Mouse (Mus musculus): ENCODE results near the gene Pip5k1b. TPM values are rescaled to one million over a fixed set of nuclear protein-coding genes. Genes with fewer than 3 reads are reported as not detected.

The Pip5k1b gene
- polyA plus RNA-seq, 1 experiment, result 23.3 TPM

DNA sequence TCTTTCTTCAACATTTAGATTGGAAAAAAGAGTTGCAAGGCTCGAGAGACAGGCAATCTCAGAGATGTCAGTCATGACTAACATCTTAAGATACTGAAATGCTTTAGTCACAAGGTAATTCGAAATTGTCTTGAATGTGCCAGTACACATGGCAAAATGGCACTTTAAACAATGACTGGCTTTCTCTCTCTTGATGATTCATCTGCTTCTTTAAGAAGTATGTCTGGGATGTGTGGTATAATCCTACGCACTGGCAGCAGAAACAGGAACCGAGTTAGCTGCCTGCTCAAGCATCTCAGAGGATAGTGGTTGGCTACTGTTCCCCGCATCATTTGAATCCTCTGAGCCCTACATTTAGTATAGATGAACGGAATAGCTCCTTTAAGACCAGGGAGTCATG is 230.0 kb downstream of the Pip5k1b start:
- no peaks in the 10 kb centered on the region for H3K27me3 ChIP-seq (ENCODE audit: control insufficient read depth, insufficient read depth, low read length)
- H3K4me3 ChIP-seq (ENCODE audit: low read depth, low read length), result no peak overlapping the region
- WGBS, result 82% methylated on average over 6 of the region's 6 CpGs
- H3K27ac ChIP-seq (ENCODE audit: insufficient read depth, low read depth, low read length), result no peak overlapping the region
- H3K4me1 ChIP-seq (ENCODE audit: control insufficient read depth, insufficient read depth, insufficient read length, low read length), result peaks cover 6% of the 10 kb centered on the region; the same call in 1 of the 2 replicates
- peaks cover 9% of the 10 kb centered on the region for H3K36me3 ChIP-seq (ENCODE audit: control insufficient read depth, insufficient read depth, low read length)
- TF ChIP-seq POLR2A (IDR thresholded peaks at IDR 0.05; ENCODE audit: low read depth, low read length) (no peak), CTCF (IDR thresholded peaks at IDR 0.05; ENCODE audit: extremely low read depth, insufficient read length, insufficient replicate concordance, low read depth, low read length) (no peak)

GRCm38 (mm10) chr19:24323841-24324613 is 231.6 kb downstream of the Pip5k1b start:
- H3K4me1 ChIP-seq (ENCODE audit: control insufficient read depth, insufficient read depth, insufficient read length, low read length), result peaks cover 6% of the 10 kb centered on the region; the same call in 1 of the 2 replicates
- TF ChIP-seq CTCF (IDR thresholded peaks at IDR 0.05; ENCODE audit: extremely low read depth, insufficient read length, insufficient replicate concordance, low read depth, low read length) (no peak), POLR2A (IDR thresholded peaks at IDR 0.05; ENCODE audit: low read depth, low read length) (no peak)
- H3K36me3 ChIP-seq (ENCODE audit: control insufficient read depth, insufficient read depth, low read length), result peaks cover 7% of the 10 kb centered on the region; the same call in 1 of the 2 replicates
- H3K27me3 ChIP-seq (ENCODE audit: control insufficient read depth, insufficient read depth, low read length), result no peaks in the 10 kb centered on the region
- no peak overlapping the region for H3K27ac ChIP-seq (ENCODE audit: insufficient read depth, low read depth, low read length)
- H3K4me3 ChIP-seq (ENCODE audit: low read depth, low read length), result no peak overlapping the region
- 29% methylated on average over 10 of the region's 10 CpGs for WGBS

DNA sequence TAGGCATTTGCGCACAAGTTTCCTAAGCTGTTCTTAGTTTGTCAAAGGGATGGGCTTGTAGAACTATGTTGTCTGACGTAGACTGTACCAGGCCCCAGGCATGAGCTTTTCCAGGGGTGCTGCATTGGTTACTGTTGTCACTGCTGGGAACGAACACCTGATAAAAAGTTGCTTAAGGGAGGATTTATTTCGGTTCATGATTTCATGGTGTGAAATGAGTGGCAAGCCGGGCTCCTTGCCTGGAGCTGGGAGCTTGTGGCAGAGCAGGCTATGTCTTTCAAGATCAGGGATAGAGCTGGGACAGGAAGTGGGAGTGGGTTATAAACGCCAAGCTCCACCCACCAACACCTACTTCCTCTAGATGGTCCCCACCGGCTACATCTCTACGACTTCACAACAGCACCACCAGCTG is 233.8 kb downstream of the Pip5k1b start:
- H3K36me3 ChIP-seq (ENCODE audit: control insufficient read depth, insufficient read depth, low read length), result peaks cover 7% of the 10 kb centered on the region; the same call in 1 of the 2 replicates
- WGBS, result 91% methylated on average over 8 of the region's 8 CpGs
- no peaks in the 10 kb centered on the region for H3K27me3 ChIP-seq (ENCODE audit: control insufficient read depth, insufficient read depth, low read length)
- no peak for TF ChIP-seq POLR2A (IDR thresholded peaks at IDR 0.05; ENCODE audit: low read depth, low read length)
- TF ChIP-seq CTCF (IDR thresholded peaks at IDR 0.05; ENCODE audit: extremely low read depth, insufficient read length, insufficient replicate concordance, low read depth, low read length), result no peak
- H3K4me3 ChIP-seq (ENCODE audit: low read depth, low read length), result no peak overlapping the region
- H3K4me1 ChIP-seq (ENCODE audit: control insufficient read depth, insufficient read depth, insufficient read length, low read length), result peaks cover 6% of the 10 kb centered on the region; the same call in 1 of the 2 replicates
- H3K27ac ChIP-seq (ENCODE audit: insufficient read depth, low read depth, low read length), result no peak overlapping the region

DNA sequence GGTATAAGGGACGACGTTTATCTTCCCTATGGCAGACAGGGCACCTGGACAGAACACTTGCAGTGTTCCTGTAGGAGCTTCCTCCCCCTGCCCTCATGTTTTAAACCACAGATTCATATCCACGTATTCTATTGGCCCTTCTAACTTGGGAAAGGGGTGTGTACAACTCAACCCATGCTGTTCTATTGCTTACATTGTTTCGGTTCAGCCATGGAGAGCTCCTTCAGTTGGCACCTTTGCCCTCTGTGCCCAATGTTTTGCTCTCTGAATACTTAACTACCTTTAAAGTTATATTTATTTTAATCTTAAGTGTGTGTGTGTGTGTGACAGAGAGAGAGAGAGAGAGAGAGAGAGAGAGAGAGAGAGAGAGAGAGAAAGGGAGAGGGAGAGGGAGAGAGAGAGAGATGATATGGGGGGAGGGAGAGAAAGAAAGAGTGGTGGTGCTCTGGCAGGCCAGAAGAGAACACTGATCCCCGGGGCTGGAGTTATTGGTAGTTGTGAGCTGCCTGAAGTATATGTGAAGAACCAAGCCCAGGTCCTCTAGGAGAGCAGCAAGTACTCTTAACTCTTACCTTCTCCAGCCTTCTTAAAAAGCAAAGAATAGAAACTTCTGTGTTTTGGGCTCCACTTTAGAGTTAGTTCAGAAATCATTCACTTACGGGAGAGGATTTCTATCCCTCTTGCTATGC is 234.3 kb downstream of the Pip5k1b start:
- Histone ChIP-seq H3K4me1 (ENCODE audit: control insufficient read depth, insufficient read depth, insufficient read length, low read length) (peaks cover 7% of the 10 kb centered on the region; the same call in 1 of the 2 replicates), H3K27ac (ENCODE audit: insufficient read depth, low read depth, low read length) (no peak overlapping the region), H3K4me3 (ENCODE audit: low read depth, low read length) (no peak overlapping the region), H3K36me3 (ENCODE audit: control insufficient read depth, insufficient read depth, low read length) (peaks cover 7% of the 10 kb centered on the region; the same call in 1 of the 2 replicates), H3K27me3 (ENCODE audit: control insufficient read depth, insufficient read depth, low read length) (no peaks in the 10 kb centered on the region)
- 76% methylated on average over 6 of the region's 6 CpGs for WGBS
- TF ChIP-seq CTCF (IDR thresholded peaks at IDR 0.05; ENCODE audit: extremely low read depth, insufficient read length, insufficient replicate concordance, low read depth, low read length) (no peak), POLR2A (IDR thresholded peaks at IDR 0.05; ENCODE audit: low read depth, low read length) (no peak)

- Histone ChIP-seq H3K27ac (ENCODE audit: insufficient read depth, low read depth, low read length) (no peak overlapping the region), H3K27me3 (ENCODE audit: control insufficient read depth, insufficient read depth, low read length) (no peaks in the 10 kb centered on the region), H3K4me3 (ENCODE audit: low read depth, low read length) (no peak overlapping the region), H3K4me1 (ENCODE audit: control insufficient read depth, insufficient read depth, insufficient read length, low read length) (peaks cover 7% of the 10 kb centered on the region; the same call in 1 of the 2 replicates), H3K36me3 (ENCODE audit: control insufficient read depth, insufficient read depth, low read length) (peaks cover 4% of the 10 kb centered on the region; the same call in 1 of the 2 replicates)
- no peak for TF ChIP-seq CTCF (IDR thresholded peaks at IDR 0.05; ENCODE audit: extremely low read depth, insufficient read length, insufficient replicate concordance, low read depth, low read length)
- TF ChIP-seq POLR2A (IDR thresholded peaks at IDR 0.05; ENCODE audit: low read depth, low read length), result no peak
- 30% methylated on average over 10 of the region's 10 CpGs for WGBS
Measured at GRCm38 (mm10) chr19:24318172-24318571, 237.5 kb downstream of the Pip5k1b start.

GRCm38 (mm10) chr19:24317731-24318130 is 237.9 kb downstream of the Pip5k1b start:
- Histone ChIP-seq H3K27ac (ENCODE audit: insufficient read depth, low read depth, low read length) (peak overlapping the region; percentile 70), H3K36me3 (ENCODE audit: control insufficient read depth, insufficient read depth, low read length) (0 out of 2 replicates have a peak, but pooled peaks cover 3% of the 10 kb centered on the region), H3K27me3 (ENCODE audit: control insufficient read depth, insufficient read depth, low read length) (no peaks in the 10 kb centered on the region), H3K4me1 (ENCODE audit: control insufficient read depth, insufficient read depth, insufficient read length, low read length) (peaks cover 7% of the 10 kb centered on the region; the same call in 1 of the 2 replicates), H3K4me3 (ENCODE audit: low read depth, low read length) (no peak overlapping the region)
- no peak for TF ChIP-seq POLR2A (IDR thresholded peaks at IDR 0.05; ENCODE audit: low read depth, low read length)
- no peak for TF ChIP-seq CTCF (IDR thresholded peaks at IDR 0.05; ENCODE audit: extremely low read depth, insufficient read length, insufficient replicate concordance, low read depth, low read length)
- 34% methylated on average over 2 of the region's 2 CpGs for WGBS

Measured in small intestine, adult 2 months (tissue).